Mouse (Mus musculus) olfactory bulb, adult 2 months (tissue): Measurements from ENCODE around the gene Agrp.

ENCODE experiments used
- CTCF ChIP-seq: fragments of 200-500 bp; IDR thresholded peaks from 2 replicates; pipeline ENCODE4 v1.5.1; 2012; ENCODE audit warnings: low read depth, mild to moderate bottlenecking, low read length, moderate library complexity; ENCODE audit not compliant: insufficient read depth
- POLR2A ChIP-seq: fragments of 200-500 bp; IDR thresholded peaks from 2 replicates; pipeline ENCODE4 v1.6.1; 2012; ENCODE audit warnings: mild to moderate bottlenecking, low read depth, low read length, moderate library complexity; ENCODE audit not compliant: insufficient read depth

DNA sequence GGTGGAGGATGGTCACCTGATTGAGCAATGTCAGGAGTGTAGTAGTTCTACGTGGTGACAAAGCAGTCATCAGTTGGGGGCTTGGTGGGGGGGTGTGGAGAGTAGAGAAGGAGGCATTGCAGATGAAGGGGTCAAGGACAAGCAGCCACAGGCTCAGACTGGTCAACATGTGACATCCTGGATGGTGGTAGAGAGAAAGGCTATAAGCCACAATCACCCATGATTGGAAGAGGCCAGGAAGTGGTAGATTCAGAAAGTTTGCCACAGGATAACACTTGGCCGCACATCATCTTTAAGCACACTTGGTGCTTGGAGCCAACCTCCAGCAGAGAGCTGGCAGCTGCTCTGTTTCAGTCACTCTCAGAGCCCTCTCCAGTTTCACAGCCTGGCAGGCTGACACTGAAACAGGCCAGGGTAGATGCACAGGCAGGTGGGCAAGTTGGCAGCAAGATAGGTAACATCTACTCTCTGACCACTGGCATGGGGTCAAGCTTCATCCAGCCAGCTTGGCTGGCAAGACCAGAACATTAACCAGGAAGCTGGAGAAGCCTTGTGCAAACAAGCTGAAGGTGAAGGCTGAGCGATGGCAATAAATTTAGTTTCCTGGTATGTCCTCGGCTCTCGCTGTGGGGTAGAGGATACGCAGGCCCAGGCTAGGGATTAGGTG lies 100.0 kb downstream of the Agrp start:
- TF ChIP-seq CTCF: no peak
- TF ChIP-seq POLR2A: no peak
